Mouse (Mus musculus) heart, embryonic 12.5 days (tissue): ENCODE measurements at regions not wholly inside any gene's neighbourhood (a gene's known extent, or its start where the extent isn't known, plus 50 kb on each side); places are given as distances from the start of the nearest gene placed in this dataset.

ENCODE experiments used
- ATAC-seq: fragments of 200-750 bp; cut with Nextera tagmentation; 2 replicates; pipeline ENCODE4 v1.8.0; 2017; ENCODE audit warnings: moderate TSS enrichment, moderate library complexity; ENCODE audit not compliant: insufficient number of reproducible peaks, low FRiP score
- H3K27ac ChIP-seq: fragments of 300-500 bp; sonication (generic); 2 replicates; pipeline ENCODE4 v1.5.1; 2016; ENCODE audit warnings: mild to moderate bottlenecking, moderate library complexity; ENCODE audit not compliant: poor library complexity, severe bottlenecking
- H3K27me3 ChIP-seq: fragments of 300-500 bp; sonication (generic); replicated peaks from 2 replicates; pipeline ENCODE4 v1.6.1; 2016; ENCODE audit warnings: mild to moderate bottlenecking, moderate library complexity
- H3K36me3 ChIP-seq: fragments of 300-500 bp; sonication (generic); 2 replicates; pipeline ENCODE4 v1.6.1; 2016; ENCODE audit warnings: mild to moderate bottlenecking, moderate library complexity
- H3K4me1 ChIP-seq: fragments of 300-500 bp; sonication (generic); replicated peaks from 2 replicates; pipeline ENCODE4 v1.6.1; 2016; ENCODE audit warnings: mild to moderate bottlenecking
- H3K4me2 ChIP-seq: fragments of 300-500 bp; sonication (generic); 2 replicates; pipeline ENCODE4 v1.6.1; 2016; ENCODE audit warnings: mild to moderate bottlenecking, moderate library complexity
- H3K4me3 ChIP-seq: fragments of 300-500 bp; sonication (generic); 2 replicates; pipeline ENCODE4 v1.5.1; 2016; ENCODE audit warnings: mild to moderate bottlenecking
- H3K9ac ChIP-seq: fragments of 300-500 bp; sonication (generic); 2 replicates; pipeline ENCODE4 v1.6.1; 2016; ENCODE audit warnings: mild to moderate bottlenecking, moderate library complexity
- H3K9me3 ChIP-seq: fragments of 300-500 bp; sonication (generic); replicated peaks from 2 replicates; pipeline ENCODE4 v1.6.1; 2016; ENCODE audit warnings: mild to moderate bottlenecking, moderate library complexity
- WGBS: fragments of 180-500 bp; shearing (Covaris S2); methylation state at CpG from one replicate; pipeline ENCODE4 v1.1.7; 2016; 5-methylcytosine and 5-hydroxymethylcytosine counted together

DNA sequence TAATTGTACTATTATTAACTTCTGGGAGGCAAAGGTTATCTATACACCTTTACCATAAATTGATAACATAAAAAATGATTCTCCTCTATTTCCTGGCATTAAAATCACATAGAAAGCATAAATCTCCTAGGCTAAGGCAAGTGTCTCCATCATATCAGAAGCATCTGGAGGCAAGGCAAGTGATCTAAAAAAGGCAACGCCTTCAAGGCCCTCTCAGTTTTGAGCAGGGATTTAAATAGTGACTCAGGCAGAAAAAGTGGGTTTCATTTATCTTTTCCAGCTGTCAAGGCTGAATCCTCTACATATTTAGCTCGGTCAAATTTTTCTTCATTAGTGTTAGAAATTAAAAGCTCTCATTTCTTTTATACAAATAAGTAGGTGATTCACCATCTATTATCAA, 430.0 kb upstream of the Gpc5 start:
- Histone ChIP-seq H3K36me3 (no peaks in the 10 kb centered on the region), H3K4me3 (no peak overlapping the region), H3K4me1 (no peaks in the 10 kb centered on the region), H3K9ac (no peak overlapping the region), H3K27me3 (no peaks in the 10 kb centered on the region), H3K4me2 (no peak overlapping the region), H3K9me3 (no peaks in the 10 kb centered on the region), H3K27ac (no peak overlapping the region)
- ATAC-seq: no peak
- 62% methylated on average over 2 of the region's 2 CpGs for WGBS

DNA sequence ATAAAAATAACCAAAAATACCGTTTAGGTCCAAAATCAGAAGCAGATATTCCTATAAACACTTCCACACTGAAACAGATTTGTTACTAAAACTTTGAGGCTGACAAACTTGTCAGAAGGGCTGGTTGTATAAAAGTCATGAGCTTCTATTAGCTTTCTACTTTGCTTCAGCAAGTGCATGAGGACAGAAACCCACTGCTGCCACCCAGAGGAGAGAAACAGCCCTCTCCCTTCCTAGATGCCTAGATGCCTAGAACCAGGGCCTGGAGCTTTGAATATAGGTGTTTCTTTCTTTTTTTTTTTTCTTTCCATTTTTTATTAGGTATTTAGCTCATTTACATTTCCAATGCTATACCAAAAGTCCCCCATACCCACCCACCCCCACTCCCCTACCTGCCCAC, 406.9 kb upstream of the Gpc5 start:
- no peak overlapping the region for H3K9ac ChIP-seq
- 52% methylated on average over 1 of the region's 1 CpGs for WGBS
- H3K4me2 ChIP-seq: no peak overlapping the region
- no peaks in the 10 kb centered on the region for H3K27me3 ChIP-seq
- no peaks in the 10 kb centered on the region for H3K9me3 ChIP-seq
- H3K36me3 ChIP-seq: no peaks in the 10 kb centered on the region
- no peak overlapping the region for H3K27ac ChIP-seq
- no peaks in the 10 kb centered on the region for H3K4me1 ChIP-seq
- ATAC-seq: no peak
- no peak overlapping the region for H3K4me3 ChIP-seq

DNA sequence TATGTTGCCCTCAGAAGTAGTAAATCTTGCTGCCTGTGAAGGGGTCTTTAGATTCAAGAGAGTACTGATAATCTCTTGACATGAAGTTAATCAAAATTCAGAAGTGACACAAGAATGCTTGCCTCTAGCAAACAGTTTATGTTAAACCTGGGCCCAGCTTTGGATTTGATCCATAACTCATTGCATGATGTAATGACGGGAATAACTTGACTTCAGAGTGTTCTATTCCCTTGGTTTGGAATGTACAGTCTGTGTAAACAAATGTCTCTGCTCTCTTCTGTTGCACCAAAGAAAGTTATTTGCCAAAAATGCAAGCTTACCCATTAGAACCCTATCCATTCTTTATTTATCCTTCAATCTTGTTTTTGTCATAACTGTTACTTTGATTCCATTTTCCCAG, 397.1 kb upstream of the Gpc5 start:
- Histone ChIP-seq H3K9ac (no peak overlapping the region), H3K36me3 (no peaks in the 10 kb centered on the region), H3K4me3 (no peak overlapping the region), H3K4me1 (no peaks in the 10 kb centered on the region), H3K27ac (no peak overlapping the region), H3K4me2 (no peak overlapping the region), H3K9me3 (no peaks in the 10 kb centered on the region), H3K27me3 (no peaks in the 10 kb centered on the region)
- 73% methylated on average over 1 of the region's 1 CpGs for WGBS
- no peak for ATAC-seq

- 68% methylated on average over 4 of the region's 4 CpGs for WGBS
- no peaks in the 10 kb centered on the region for H3K4me1 ChIP-seq
- ATAC-seq: no peak
These were observed 394.5 kb upstream of the Gpc5 start for GRCm38 (mm10) chr14:114697543-114697942.

DNA sequence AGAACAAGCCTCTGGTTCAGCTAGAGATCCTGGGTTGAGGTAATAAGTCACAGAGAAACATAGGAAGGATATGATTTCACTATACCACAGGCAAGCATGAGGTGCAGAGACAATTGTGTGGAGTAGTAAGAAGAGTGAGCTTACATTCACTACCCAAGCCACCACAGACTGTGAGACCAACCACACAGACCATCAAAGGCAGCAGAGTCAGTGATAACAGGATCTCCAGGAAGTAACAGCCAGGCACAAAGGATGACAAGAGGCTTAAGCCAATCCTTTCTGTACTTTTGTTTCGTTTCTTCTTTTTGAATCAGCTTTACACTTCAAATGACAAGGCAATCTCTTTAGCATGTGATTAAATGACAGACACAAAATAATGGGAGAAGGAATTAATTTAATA, 368.9 kb upstream of the Gpc5 start:
- H3K4me3 ChIP-seq: no peak overlapping the region
- H3K9me3 ChIP-seq: no peaks in the 10 kb centered on the region
- no peak for ATAC-seq
- H3K4me2 ChIP-seq: no peak overlapping the region
- 33% methylated on average over 1 of the region's 1 CpGs for WGBS
- no peak overlapping the region for H3K27ac ChIP-seq
- H3K36me3 ChIP-seq: no peaks in the 10 kb centered on the region
- no peak overlapping the region for H3K9ac ChIP-seq
- H3K4me1 ChIP-seq: no peaks in the 10 kb centered on the region
- no peaks in the 10 kb centered on the region for H3K27me3 ChIP-seq

More at GRCm38 (mm10) chr14:114697543-114697942, 394.5 kb upstream of the Gpc5 start:
- H3K4me3 ChIP-seq: no peak overlapping the region
- no peaks in the 10 kb centered on the region for H3K27me3 ChIP-seq
- H3K9ac ChIP-seq: no peak overlapping the region
- H3K9me3 ChIP-seq: no peaks in the 10 kb centered on the region
- no peak overlapping the region for H3K4me2 ChIP-seq
- H3K27ac ChIP-seq: no peak overlapping the region
- no peaks in the 10 kb centered on the region for H3K36me3 ChIP-seq

DNA sequence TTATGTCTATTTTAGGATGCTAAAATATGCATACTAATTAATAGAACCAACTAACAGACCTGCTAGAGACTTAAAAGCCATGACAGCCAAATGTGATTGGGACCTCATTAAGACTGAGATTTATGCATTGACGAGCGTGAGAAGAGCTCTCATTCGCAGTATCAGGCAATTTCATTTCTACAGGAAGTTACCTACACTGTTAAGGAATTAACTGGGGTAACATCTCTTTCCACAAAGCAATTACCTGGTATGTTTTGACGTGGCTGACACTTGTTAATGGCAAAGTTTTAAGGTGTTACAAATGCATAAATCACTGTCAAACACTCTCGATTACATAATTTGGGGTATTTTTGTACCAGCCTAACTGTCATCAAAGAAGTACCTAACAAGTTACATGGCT, 324.7 kb upstream of the Gpc5 start:
- no peak for ATAC-seq
- no peaks in the 10 kb centered on the region for H3K27me3 ChIP-seq
- no peak overlapping the region for H3K4me3 ChIP-seq
- no peaks in the 10 kb centered on the region for H3K36me3 ChIP-seq
- H3K4me2 ChIP-seq: no peak overlapping the region
- H3K9me3 ChIP-seq: no peaks in the 10 kb centered on the region
- no peak overlapping the region for H3K9ac ChIP-seq
- no peak overlapping the region for H3K27ac ChIP-seq
- no peaks in the 10 kb centered on the region for H3K4me1 ChIP-seq
- WGBS: 77% methylated on average over 5 of the region's 5 CpGs

GRCm38 (mm10) chr14:114776723-114777122, 315.3 kb upstream of the Gpc5 start:
- Histone ChIP-seq H3K4me2 (no peak overlapping the region), H3K27ac (no peak overlapping the region), H3K9ac (no peak overlapping the region), H3K4me1 (no peaks in the 10 kb centered on the region), H3K4me3 (no peak overlapping the region), H3K9me3 (no peaks in the 10 kb centered on the region), H3K36me3 (no peaks in the 10 kb centered on the region), H3K27me3 (no peaks in the 10 kb centered on the region)
- no peak for ATAC-seq
- WGBS: 66% methylated on average over 2 of the region's 2 CpGs

GRCm38 (mm10) chr14:114781821-114782220, 310.2 kb upstream of the Gpc5 start:
- no peaks in the 10 kb centered on the region for H3K27me3 ChIP-seq
- no peak overlapping the region for H3K27ac ChIP-seq
- H3K9ac ChIP-seq: no peak overlapping the region
- H3K4me3 ChIP-seq: no peak overlapping the region
- no peaks in the 10 kb centered on the region for H3K4me1 ChIP-seq
- H3K36me3 ChIP-seq: no peaks in the 10 kb centered on the region
- no peaks in the 10 kb centered on the region for H3K9me3 ChIP-seq
- H3K4me2 ChIP-seq: no peak overlapping the region
- ATAC-seq: no peak
- WGBS: 77% methylated on average over 3 of the region's 3 CpGs

DNA sequence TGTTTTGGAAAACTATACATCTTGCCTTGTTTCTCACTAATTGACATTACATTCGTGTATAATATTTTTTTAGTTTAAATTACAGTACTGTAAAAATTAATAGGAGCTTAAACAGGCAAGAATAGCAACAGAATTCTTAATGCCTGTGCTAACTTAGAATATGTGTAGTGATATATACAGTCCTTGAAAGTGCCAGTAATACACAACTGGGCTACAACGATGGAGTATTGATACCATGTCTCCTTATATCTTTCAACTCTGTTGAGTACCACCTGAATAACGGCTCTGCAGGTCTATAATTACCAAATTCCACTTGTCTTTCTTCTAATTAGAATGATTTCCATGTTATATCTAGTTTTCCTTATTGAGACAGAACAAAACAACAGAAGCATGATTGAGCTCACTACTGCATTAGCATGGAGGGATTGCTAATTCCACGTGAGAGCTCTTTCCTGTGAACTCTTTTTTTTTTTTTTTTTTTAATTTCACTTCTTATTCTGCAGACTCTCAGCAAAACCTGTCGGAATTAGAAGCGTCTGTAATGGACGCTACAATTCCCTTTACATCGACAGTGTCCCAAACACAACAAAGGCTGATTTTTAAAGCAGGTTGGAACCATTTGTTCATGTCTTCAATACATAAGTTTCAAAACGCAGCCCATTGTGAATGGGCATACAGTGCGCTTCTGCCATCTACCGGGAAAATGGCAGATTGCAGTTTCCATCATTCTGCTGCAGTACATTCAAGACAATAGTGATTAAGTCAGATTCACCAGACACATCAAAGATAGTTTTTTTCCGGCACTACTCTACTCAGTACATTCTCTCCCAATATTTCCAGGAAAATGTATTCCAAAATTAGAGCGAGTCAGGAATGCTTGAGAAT, 300.8 kb upstream of the Gpc5 start:
- Histone ChIP-seq H3K9me3 (no peaks in the 10 kb centered on the region), H3K27me3 (no peaks in the 10 kb centered on the region), H3K27ac (no peak overlapping the region), H3K4me3 (peak overlapping the region; percentile 25; the same call in 1 of the 2 replicates), H3K9ac (no peak overlapping the region), H3K36me3 (no peaks in the 10 kb centered on the region), H3K4me1 (no peaks in the 10 kb centered on the region), H3K4me2 (peak overlapping the region; percentile 58)
- no peak for ATAC-seq
- WGBS: 25% methylated on average over 13 of the region's 13 CpGs

GRCm38 (mm10) chr14:114791831-114792224, 300.2 kb upstream of the Gpc5 start:
- no peaks in the 10 kb centered on the region for H3K27me3 ChIP-seq
- no peak overlapping the region for H3K4me2 ChIP-seq
- no peak overlapping the region for H3K27ac ChIP-seq
- no peaks in the 10 kb centered on the region for H3K36me3 ChIP-seq
- ATAC-seq: no peak
- 48% methylated on average over 4 of the region's 4 CpGs for WGBS
- no peak overlapping the region for H3K9ac ChIP-seq
- H3K4me3 ChIP-seq: no peak overlapping the region
- no peaks in the 10 kb centered on the region for H3K9me3 ChIP-seq
- H3K4me1 ChIP-seq: no peaks in the 10 kb centered on the region

GRCm38 (mm10) chr14:114804643-114805042, 287.4 kb upstream of the Gpc5 start:
- H3K27ac ChIP-seq: no peak overlapping the region
- ATAC-seq: no peak
- no peak overlapping the region for H3K4me2 ChIP-seq
- H3K4me3 ChIP-seq: no peak overlapping the region
- no peaks in the 10 kb centered on the region for H3K4me1 ChIP-seq
- no peaks in the 10 kb centered on the region for H3K36me3 ChIP-seq
- no peaks in the 10 kb centered on the region for H3K9me3 ChIP-seq
- no peak overlapping the region for H3K9ac ChIP-seq
- WGBS: 86% methylated on average over 11 of the region's 11 CpGs
- H3K27me3 ChIP-seq: no peaks in the 10 kb centered on the region

GRCm38 (mm10) chr14:114808621-114809020, 283.4 kb upstream of the Gpc5 start:
- Histone ChIP-seq H3K27me3 (no peaks in the 10 kb centered on the region), H3K4me2 (no peak overlapping the region), H3K36me3 (no peaks in the 10 kb centered on the region), H3K27ac (no peak overlapping the region), H3K4me3 (no peak overlapping the region), H3K9ac (no peak overlapping the region), H3K4me1 (no peaks in the 10 kb centered on the region), H3K9me3 (no peaks in the 10 kb centered on the region)
- no peak for ATAC-seq
- WGBS: 63% methylated on average over 2 of the region's 2 CpGs
